Mouse (Mus musculus): ENCODE measurements around the gene Otud3.

Otud3 gene

GRCm38 (mm10) chr4:138851463-138851862 lies 62.3 kb downstream of the Otud3 start:
- no peak for DNase-seq (ENCODE audit: low read depth)
